Mouse (Mus musculus) thymus, postnatal 0 days (tissue): ENCODE measurements around the gene Fpgt. TPM values are rescaled to one million over a fixed set of nuclear protein-coding genes. Genes with fewer than 3 reads are reported as not detected.

Experiments
- DNase-seq: peaks from one replicate; pipeline ENCODE4 v3.0.0-alpha.2; 2015; ENCODE audit warnings: low spot score
- polyA plus RNA-seq: library from polyadenylated mRNA; unstranded; fragments of >200 nt; fragmentation: Nextera tagmentation; extraction: Ambion mirVana; gene quantifications from 2 replicates; pipeline ENCODE4 v1.2.1, GENCODE M21; 2015

Fpgt gene
- polyA plus RNA-seq = 13.8 and 15.1 TPM in 2 replicates

- DNase-seq = peak; percentile 92
These were observed at the start of gene Fpgt, which contains the start of gene Lrriq3 for GRCm38 (mm10) chr3:155093116-155093956. Gene Fpgt (minus strand): TSS chr3:155093403. Gene Lrriq3 (plus strand): TSS chr3:155093434.

DNA sequence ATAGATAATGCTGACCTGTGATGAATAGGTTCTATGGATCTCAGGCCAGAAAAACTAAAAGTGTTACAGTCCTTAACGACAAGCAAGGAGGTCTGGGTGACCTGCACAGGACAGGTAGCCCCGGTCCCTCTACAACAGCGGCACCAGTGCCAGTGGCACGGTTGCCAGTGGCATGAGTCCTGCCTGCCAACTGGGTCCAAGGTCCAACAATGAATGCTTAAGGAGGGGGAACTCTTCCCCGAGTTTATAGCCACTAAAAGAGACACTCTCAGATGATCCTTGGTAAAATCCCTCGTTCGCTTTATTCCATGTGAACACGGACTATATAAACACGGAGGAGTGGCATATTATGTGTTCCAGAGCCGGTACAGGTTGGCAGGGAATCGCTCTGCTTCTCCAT, 47.8 kb upstream of the Fpgt start:
- DNase-seq = no peak

- DNase-seq = no peak
These were observed 44.5 kb upstream of the Fpgt start for GRCm38 (mm10) chr3:155137737-155138136.

DNA sequence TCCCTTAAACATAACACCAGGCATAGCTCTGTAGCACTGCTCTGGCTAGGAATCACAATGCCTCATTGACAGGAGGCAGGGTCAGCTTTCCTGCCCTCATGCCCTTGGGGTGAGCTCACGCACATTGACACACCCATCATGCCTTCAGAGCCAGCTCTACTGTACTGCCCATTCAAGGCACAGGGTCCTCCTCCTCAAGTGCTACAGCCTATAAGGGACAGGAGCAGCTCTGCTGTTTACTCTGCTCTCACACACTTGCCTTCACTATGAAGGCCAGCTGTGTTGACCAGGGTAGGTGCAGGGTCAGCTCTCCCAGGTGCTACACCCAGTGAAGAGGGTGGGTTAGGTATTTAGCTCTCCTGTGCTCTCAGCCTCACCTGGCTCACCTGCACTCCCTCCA, 12.8 kb upstream of the Fpgt start:
- no peak for DNase-seq

- no peak for DNase-seq
These were observed 6.1 kb upstream of the Fpgt start for GRCm38 (mm10) chr3:155099266-155099665.

DNA sequence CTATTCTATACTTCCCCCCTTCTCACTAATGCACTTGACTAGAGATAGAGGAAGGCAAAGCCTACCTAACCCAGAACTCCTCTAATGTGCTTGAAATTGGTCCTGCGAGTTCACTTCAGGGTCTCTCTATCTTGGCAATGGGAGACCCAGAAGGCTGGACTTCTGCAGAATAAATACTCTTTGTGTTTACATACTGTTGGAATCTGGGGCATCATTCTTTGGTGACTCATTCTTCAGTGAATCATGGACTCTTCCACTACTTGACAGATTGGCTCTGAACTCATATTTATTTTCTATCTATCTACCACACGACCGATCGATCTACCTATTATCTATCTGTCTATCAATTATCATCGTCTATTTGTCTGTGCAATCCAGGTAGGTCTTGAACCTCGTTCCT, 1.1 kb downstream of the Fpgt start:
- DNase-seq = no peak

DNA sequence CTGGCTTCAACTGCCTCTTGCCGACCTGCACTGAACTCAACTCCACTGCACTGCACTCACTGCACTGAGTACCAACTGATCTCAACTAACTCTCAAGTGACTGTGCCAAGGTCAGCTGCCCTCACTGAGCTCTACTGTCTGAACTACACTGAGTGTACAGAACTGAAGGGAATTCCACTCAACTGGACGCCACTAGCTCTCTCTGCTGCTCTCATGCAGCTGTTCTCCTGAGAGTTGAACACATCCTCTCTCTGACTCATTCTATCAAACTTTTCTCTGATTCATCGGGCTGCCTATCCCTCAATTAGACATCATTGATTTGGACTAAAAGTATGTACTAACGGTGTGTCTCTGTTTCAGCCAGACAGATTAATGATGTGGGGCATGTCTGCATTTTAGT, 15.3 kb downstream of the Fpgt start:
- DNase-seq = no peak

DNA sequence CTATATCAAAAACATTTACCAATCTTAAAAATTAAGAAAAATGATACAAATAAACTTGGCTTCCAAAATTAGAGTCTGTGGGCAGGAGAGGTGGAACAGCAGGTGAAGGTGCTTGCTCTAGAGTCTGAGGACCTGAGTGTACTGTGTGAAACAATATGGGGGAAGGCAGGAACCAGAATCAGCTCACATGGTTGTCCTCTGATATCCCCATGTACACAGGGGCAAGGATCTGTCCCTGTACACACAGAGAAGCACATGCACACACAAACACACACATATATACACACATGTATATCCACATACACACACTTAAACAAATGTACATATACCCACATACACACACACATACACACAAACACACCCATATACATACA, 33.8 kb downstream of the Fpgt start:
- DNase-seq = no peak

- no peak for DNase-seq
These were observed 34.3 kb downstream of the Fpgt start for GRCm38 (mm10) chr3:155058800-155059448.

DNA sequence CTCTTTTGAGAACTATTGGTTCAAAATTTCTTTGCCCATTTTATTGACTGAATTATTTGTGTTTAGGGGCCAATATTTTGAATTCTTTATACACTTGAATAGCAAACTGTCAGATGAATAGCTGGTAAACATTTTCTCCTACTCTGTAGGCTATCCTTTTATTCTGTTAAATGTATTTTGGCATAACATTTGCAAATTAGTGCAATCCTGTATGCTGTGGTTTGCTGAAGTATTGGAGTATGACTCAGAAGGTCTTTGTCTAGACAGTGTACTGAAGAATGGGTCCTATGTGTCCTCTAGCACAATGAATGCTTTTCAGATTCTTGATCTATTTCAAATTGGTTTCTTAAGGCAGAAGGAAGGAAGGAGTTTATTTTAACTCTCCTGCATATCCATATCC, 35.6 kb downstream of the Fpgt start:
- no peak for DNase-seq

- no peak for DNase-seq
These were observed 36.6 kb downstream of the Fpgt start for GRCm38 (mm10) chr3:155056606-155057005.

GRCm38 (mm10) chr3:155055231-155055916, 37.8 kb downstream of the Fpgt start, which contains the start of gene Tnni3k:
Gene Tnni3k (minus strand): TSS chr3:155055407.
- no peak for DNase-seq

DNA sequence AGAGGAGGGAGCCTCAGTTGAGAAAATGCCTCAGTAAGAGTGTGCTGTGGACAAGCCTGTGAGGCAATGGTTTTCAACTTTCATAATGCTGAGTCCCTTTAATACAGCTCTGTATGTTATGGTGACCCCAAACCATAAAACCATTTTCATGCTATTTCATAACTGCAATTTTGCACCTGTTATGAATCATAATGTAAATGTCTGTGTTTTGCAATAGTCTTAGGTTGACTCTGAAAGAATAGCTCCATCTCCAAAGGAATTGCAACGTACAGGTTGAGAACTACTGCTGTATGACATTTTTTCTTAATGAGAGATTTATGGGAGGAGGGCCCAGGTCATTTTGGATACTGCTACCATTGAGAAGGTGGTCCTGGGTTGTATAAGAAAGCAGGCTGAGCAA, 40.0 kb downstream of the Fpgt start:
- no peak for DNase-seq

GRCm38 (mm10) chr3:155052021-155052420, 41.2 kb downstream of the Fpgt start:
- DNase-seq = no peak

- DNase-seq = no peak
These were observed 54.0 kb downstream of the Fpgt start for GRCm38 (mm10) chr3:155039012-155039836.

Other genes with a start within 250 kb of the Fpgt start
- 0.20 TPM in 1 of 2 replicates, not detected in the other for gene Tnni3k, start 38.0 kb downstream of the Fpgt start, polyA plus RNA-seq
- 0.66 and 0.89 TPM in 2 replicates for gene Lrriq3, start within 50 bp of the Fpgt start, polyA plus RNA-seq